Mouse (Mus musculus) cerebellum, adult 2 months (tissue): Measurements from ENCODE around the gene Il6. TPM values are rescaled to one million over a fixed set of nuclear protein-coding genes. Genes with fewer than 3 reads are reported as not detected.
"Not testable (repeated sequence)": the region's sequence is repeated elsewhere in the genome, so short reads cannot be mapped to it uniquely, and the experiment has no call there.

Source experiments
- DNase-seq, 2 experiments: peaks; one replicate each; pipeline ENCODE4 v3.0.0; 2021
- H3K27ac ChIP-seq: fragments of 200-500 bp; 2 replicates; pipeline ENCODE4 v1.5.1; 2012; ENCODE audit warnings: low read length, control low read depth, inconsistent platforms; ENCODE audit not compliant: insufficient read depth
- H3K27me3 ChIP-seq: fragments of 200-500 bp; 2 replicates; pipeline ENCODE4 v1.6.1; 2012; ENCODE audit warnings: inconsistent platforms, mild to moderate bottlenecking, low read length, moderate library complexity; ENCODE audit not compliant: control insufficient read depth, insufficient read depth
- H3K4me1 ChIP-seq: fragments of 200-500 bp; 2 replicates; pipeline ENCODE4 v1.6.1; 2011; ENCODE audit warnings: low read length; ENCODE audit not compliant: control insufficient read depth, insufficient read depth
- H3K4me3 ChIP-seq: fragments of 200-500 bp; replicated peaks from 2 replicates; pipeline ENCODE3; 2011; ENCODE audit warnings: mild to moderate bottlenecking, low read depth, low read length, control low read depth; ENCODE audit not compliant: insufficient read depth
- CTCF ChIP-seq: fragments of 200-500 bp; IDR thresholded peaks from 2 replicates; pipeline ENCODE4 v1.5.1; 2011; ENCODE audit warnings: low read depth, mild to moderate bottlenecking, control low read depth, low read length, moderate library complexity, borderline replicate concordance; ENCODE audit not compliant: insufficient read depth
- POLR2A ChIP-seq: fragments of 200-500 bp; IDR thresholded peaks from 2 replicates; pipeline ENCODE4 v1.6.1; 2011; ENCODE audit warnings: low read length, control low read depth, borderline replicate concordance; ENCODE audit not compliant: insufficient read depth
- WGBS: fragments of 180-500 bp; shearing (Covaris S2); methylation state at CpG from one replicate; pipeline ENCODE4 v1.1.7; 2018; 5-methylcytosine and 5-hydroxymethylcytosine counted together
- polyA plus RNA-seq: library from polyadenylated mRNA; depleted of rRNA; stranded (reverse); fragments of >200 nt; gene quantifications from 2 replicates; pipeline ENCODE4 v1.2.3, GENCODE M21; 2012

The Il6 gene
- polyA plus RNA-seq, 1 experiment: not detected

DNA sequence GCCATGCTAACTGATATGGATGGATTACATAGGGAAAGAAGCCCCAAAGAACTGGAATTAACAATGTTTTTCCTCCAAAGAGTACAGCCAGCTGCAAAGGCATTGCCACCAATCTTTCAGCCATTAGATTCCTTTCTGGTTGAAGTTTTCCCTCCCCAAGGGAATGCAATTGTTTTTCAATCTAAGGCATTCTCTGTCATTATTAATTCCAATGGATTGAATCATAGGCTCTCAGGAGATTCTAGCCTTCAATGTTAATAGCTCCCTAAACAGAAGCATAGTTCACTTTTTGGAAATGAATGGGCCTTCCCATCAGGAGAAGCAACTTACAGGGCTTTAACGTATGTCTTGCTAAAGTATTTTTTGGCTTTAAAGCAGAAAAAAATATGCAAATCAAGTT lies 15.6 kb upstream of the Il6 start:
- Histone ChIP-seq H3K27me3 (no peaks in the 10 kb centered on the region), H3K4me1 (no peaks in the 10 kb centered on the region), H3K4me3 (no peak overlapping the region), H3K27ac (no peak overlapping the region)
- 64% methylated on average over 1 of the region's 1 CpGs for WGBS
- TF ChIP-seq POLR2A (no peak), CTCF (no peak)
- no peak for DNase-seq

DNA sequence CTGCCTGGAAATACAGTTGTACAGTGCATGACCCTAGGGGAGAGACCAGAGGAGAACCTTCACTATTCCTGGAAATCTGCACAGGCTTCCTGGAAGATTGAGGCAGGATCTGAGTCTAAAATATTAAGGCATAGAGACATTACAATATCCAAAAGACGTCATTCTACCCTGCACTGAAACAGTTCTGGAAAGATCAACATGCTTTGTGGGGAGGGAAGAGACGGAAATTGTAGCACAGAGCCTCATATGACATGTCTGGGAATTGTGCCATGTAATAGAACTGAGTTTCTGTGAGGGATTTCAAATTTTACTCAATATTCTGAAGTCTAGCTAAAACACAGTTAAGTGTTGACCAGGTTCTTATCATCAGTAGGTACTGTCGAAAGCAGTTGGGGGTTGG lies 12.0 kb upstream of the Il6 start:
- Histone ChIP-seq H3K27me3 (no peaks in the 10 kb centered on the region), H3K4me1 (no peaks in the 10 kb centered on the region), H3K4me3 (no peak overlapping the region), H3K27ac (no peak overlapping the region)
- WGBS: 47% methylated on average over 3 of the region's 3 CpGs
- no peak for DNase-seq
- TF ChIP-seq POLR2A: no peak
- TF ChIP-seq CTCF: no peak

GRCm38 (mm10) chr5:30014580-30014979 lies 1.7 kb downstream of the Il6 start:
- H3K4me3 ChIP-seq: no peak overlapping the region
- 69% methylated on average over 2 of the region's 2 CpGs for WGBS

GRCm38 (mm10) chr5:30035862-30036261 lies 22.9 kb downstream of the Il6 start:
- not testable (repeated sequence) for H3K27ac ChIP-seq, H3K27me3 ChIP-seq, H3K4me1 ChIP-seq, DNase-seq, H3K4me3 ChIP-seq
- 91% methylated on average over 4 of the region's 4 CpGs for WGBS

More at GRCm38 (mm10) chr5:30014580-30014979, 1.7 kb downstream of the Il6 start:
- H3K4me1 ChIP-seq: no peaks in the 10 kb centered on the region
- H3K27ac ChIP-seq: no peak overlapping the region
- DNase-seq: no peak
- H3K27me3 ChIP-seq: no peaks in the 10 kb centered on the region
- TF ChIP-seq POLR2A: no peak
- TF ChIP-seq CTCF: no peak

GRCm38 (mm10) chr5:30037111-30037510 lies 24.2 kb downstream of the Il6 start:
- H3K4me1 ChIP-seq, H3K27me3 ChIP-seq, H3K27ac ChIP-seq, H3K4me3 ChIP-seq, DNase-seq: not testable (repeated sequence)
- 96% methylated on average over 2 of the region's 2 CpGs for WGBS

- WGBS: 94% methylated on average over 5 of the region's 5 CpGs
- not testable (repeated sequence) for H3K4me1 ChIP-seq, DNase-seq, H3K27ac ChIP-seq, H3K27me3 ChIP-seq, H3K4me3 ChIP-seq
These were observed 26.4 kb downstream of the Il6 start for GRCm38 (mm10) chr5:30039324-30039723.

DNA sequence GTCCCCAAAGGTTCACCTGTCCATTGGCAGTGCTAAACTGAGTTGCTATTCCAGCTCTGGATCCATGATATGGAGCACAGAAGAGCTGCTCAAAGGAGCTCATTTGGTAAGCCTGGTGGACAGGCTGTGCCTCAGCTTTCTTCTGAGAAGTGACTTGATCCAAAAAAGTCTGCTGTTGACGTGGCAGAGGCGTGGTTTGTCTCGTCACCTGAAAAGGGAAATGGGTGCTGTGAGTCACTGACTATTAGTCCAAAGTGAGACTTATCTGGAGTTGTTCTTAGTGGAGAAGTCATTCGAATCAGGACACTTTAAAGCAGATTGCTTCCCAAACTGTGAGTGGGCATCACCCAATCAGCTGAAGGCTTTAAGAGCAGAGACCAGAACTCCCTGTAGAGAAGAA lies 26.9 kb downstream of the Il6 start:
- WGBS: 78% methylated on average over 4 of the region's 4 CpGs
- H3K27me3 ChIP-seq, H3K4me1 ChIP-seq, H3K27ac ChIP-seq, DNase-seq, H3K4me3 ChIP-seq: not testable (repeated sequence)

- 60% methylated on average over 6 of the region's 6 CpGs for WGBS
- no peak overlapping the region for H3K4me3 ChIP-seq
- DNase-seq: no peak
- H3K27me3 ChIP-seq: no peaks in the 10 kb centered on the region
- H3K4me1 ChIP-seq: no peaks in the 10 kb centered on the region
- no peak overlapping the region for H3K27ac ChIP-seq
- TF ChIP-seq POLR2A: no peak
- no peak for TF ChIP-seq CTCF
These were observed 45.4 kb downstream of the Il6 start for GRCm38 (mm10) chr5:30058216-30058731.

DNA sequence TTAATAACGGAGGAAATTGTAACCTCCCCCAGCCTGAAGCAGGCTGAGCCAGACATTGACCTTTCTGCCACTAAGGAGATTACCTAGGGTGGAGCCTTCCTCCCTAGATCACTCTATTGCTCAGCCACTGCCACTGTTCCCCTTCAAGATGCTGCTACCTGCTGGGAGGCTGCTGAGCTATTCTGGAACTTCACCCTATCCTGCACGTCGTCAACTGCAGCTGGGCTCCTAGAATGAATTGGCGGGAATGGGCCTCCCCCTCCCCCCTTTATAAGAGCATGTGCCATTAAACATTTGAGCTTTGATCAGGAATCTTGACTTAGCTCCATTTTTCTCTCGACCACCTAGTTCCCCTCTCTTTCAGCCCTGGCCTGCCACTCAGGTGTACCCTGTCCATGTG lies 46.7 kb downstream of the Il6 start:
- H3K4me1 ChIP-seq, H3K27ac ChIP-seq, H3K4me3 ChIP-seq, H3K27me3 ChIP-seq, DNase-seq: not testable (repeated sequence)
- WGBS: 65% methylated on average over 5 of the region's 5 CpGs
